Mouse (Mus musculus): ENCODE data around the gene Rab14. TPM values are rescaled to one million over a fixed set of nuclear protein-coding genes. Genes with fewer than 3 reads are reported as not detected.

Gene Rab14
- polyA plus RNA-seq, 1 experiment from 2014 or later = 432 TPM

GRCm38 (mm10) chr2:35195626-35196544, 5.0 kb downstream of the Rab14 start:
- 83% methylated on average over 6 of the region's 6 CpGs for WGBS
- H3K27ac ChIP-seq = no peak overlapping the region
- no peak overlapping the region for H3K9ac ChIP-seq
- ATAC-seq = no peak
- no peak overlapping the region for H3K4me3 ChIP-seq
- no peak overlapping the region for H3K4me2 ChIP-seq
- H3K9me3 ChIP-seq (replicated peaks) = no peaks in the 10 kb centered on the region
- H3K27me3 ChIP-seq = no peaks in the 10 kb centered on the region
- peaks cover 28% of the 10 kb centered on the region for H3K4me1 ChIP-seq
- H3K36me3 ChIP-seq (ENCODE audit: poor library complexity, severe bottlenecking) = 0 out of 2 replicates have a peak, but pooled peaks cover 8% of the 10 kb centered on the region

- WGBS = 91% methylated on average over 1 of the region's 1 CpGs
- Histone ChIP-seq H3K36me3 (ENCODE audit: poor library complexity, severe bottlenecking) (peaks cover 24% of the 10 kb centered on the region; the same call in 1 of the 2 replicates), H3K27ac (no peak overlapping the region), H3K4me3 (no peak overlapping the region), H3K4me2 (no peak overlapping the region), H3K9ac (no peak overlapping the region), H3K9me3 (replicated peaks) (no peaks in the 10 kb centered on the region), H3K27me3 (no peaks in the 10 kb centered on the region), H3K4me1 (peaks cover 19% of the 10 kb centered on the region)
- ATAC-seq = no peak
These were observed 6.9 kb downstream of the Rab14 start for GRCm38 (mm10) chr2:35193976-35194375.

DNA sequence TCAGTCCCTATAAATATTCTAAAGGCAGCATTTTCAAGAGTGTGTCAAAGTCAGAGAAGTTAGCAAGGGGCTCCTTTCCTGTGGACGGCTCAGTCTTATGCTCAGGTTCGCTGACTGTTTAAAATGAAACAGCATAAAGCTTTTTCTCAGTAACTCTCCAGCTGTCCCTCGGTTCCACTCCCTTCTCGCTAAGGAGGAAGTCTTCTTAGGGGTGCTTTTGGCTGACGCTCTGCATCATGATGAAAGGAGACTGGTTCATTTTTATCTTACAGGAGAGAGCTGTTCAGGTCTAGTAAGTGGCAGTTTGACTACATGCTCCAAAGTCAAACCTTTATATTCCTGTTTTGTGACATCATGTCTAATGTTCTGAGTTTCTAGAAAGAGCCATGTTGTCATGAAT, 12.0 kb downstream of the Rab14 start:
- WGBS = 87% methylated on average over 5 of the region's 5 CpGs

DNA sequence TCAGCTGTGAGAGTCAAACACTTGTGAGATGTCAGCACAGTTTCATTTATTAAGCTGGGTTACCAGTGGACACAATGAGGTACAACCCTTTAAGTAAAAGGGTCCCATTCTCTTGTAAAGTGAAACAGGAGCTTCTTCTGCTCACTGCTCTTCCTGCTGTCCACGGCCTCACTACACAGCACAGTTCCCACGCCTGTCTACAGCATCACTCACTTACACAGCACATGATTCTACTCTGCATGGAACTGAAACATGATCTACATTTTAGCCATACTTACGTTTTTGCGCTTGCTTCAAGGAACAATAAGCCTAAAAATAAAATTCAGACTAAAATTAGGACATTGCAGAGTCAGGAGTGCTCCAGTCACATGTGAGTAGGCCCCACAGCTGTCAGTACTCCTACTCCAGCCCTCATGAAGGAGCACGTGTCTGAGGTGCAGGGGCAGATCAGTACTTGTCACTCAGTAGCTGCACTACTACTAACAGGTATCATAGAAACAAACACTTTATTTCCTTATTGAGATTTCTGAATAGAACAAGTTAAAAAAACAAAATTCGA, 17.7 kb downstream of the Rab14 start:
- peaks cover 71% of the 10 kb centered on the region for H3K36me3 ChIP-seq (ENCODE audit: poor library complexity, severe bottlenecking)
- no peaks in the 10 kb centered on the region for H3K9me3 ChIP-seq (replicated peaks)
- H3K4me2 ChIP-seq = no peak overlapping the region
- H3K27ac ChIP-seq = no peak overlapping the region
- no peaks in the 10 kb centered on the region for H3K27me3 ChIP-seq
- 91% methylated on average over 6 of the region's 6 CpGs for WGBS
- H3K4me1 ChIP-seq = no peaks in the 10 kb centered on the region
- ATAC-seq = no peak
- H3K4me3 ChIP-seq = no peak overlapping the region
- H3K9ac ChIP-seq = no peak overlapping the region

More for the DNA sequence above, 12.0 kb downstream of the Rab14 start:
- Histone ChIP-seq H3K9me3 (replicated peaks) (no peaks in the 10 kb centered on the region), H3K4me2 (no peak overlapping the region), H3K27ac (no peak overlapping the region), H3K4me3 (no peak overlapping the region), H3K36me3 (ENCODE audit: poor library complexity, severe bottlenecking) (peaks cover 50% of the 10 kb centered on the region), H3K4me1 (no peaks in the 10 kb centered on the region), H3K27me3 (no peaks in the 10 kb centered on the region), H3K9ac (no peak overlapping the region)
- ATAC-seq = no peak

GRCm38 (mm10) chr2:35178153-35178552, 22.8 kb downstream of the Rab14 start:
- H3K27ac ChIP-seq = no peak overlapping the region
- H3K4me1 ChIP-seq = no peaks in the 10 kb centered on the region
- H3K4me3 ChIP-seq = no peak overlapping the region
- peaks cover 92% of the 10 kb centered on the region for H3K36me3 ChIP-seq (ENCODE audit: poor library complexity, severe bottlenecking)
- no peak overlapping the region for H3K4me2 ChIP-seq
- H3K9me3 ChIP-seq (replicated peaks) = no peaks in the 10 kb centered on the region
- 89% methylated on average over 3 of the region's 3 CpGs for WGBS
- no peak for ATAC-seq
- H3K27me3 ChIP-seq = no peaks in the 10 kb centered on the region
- no peak overlapping the region for H3K9ac ChIP-seq

DNA sequence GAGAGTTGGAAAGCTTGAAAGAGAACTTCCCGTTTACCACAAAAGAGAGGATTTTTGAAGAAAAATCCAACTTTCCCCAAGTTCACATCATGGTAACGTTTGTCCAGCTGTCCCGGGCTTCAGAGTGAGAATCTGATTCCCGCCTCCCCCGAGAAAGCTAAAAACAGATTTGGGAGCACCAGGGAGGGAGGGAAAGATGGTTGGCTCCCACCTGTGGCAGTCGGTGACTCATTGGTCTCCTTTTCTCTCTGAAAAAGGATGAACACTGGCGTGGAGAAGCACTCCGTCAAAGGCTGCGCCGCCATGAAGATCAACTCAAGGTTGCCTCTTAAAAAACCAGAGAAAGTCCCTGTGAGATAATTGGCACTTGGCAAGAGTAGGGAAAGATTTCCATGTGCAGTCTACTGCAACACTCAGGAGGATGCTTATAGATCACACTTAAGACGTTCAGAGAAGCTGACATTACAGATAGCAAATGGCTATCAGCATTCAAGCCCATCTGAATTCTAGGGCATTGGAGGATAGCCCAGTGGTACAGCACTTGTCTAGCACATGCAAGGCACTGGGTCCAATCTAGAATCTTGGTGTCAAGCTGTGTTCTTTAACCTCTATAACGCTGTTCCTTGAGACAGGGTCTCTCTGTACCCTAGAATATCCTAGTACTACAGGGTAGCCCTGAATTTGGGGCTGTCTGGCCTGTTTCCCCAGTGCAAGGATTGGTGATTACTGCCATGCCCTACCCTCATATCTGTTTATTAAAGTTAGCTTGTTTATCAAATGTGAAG, 25.4 kb downstream of the Rab14 start:
- no peak for ATAC-seq
- H3K4me1 ChIP-seq = no peaks in the 10 kb centered on the region
- no peak overlapping the region for H3K9ac ChIP-seq
- no peak overlapping the region for H3K4me2 ChIP-seq
- WGBS = 92% methylated on average over 12 of the region's 12 CpGs
- H3K36me3 ChIP-seq (ENCODE audit: poor library complexity, severe bottlenecking) = peaks cover 97% of the 10 kb centered on the region
- H3K4me3 ChIP-seq = no peak overlapping the region
- no peak overlapping the region for H3K27ac ChIP-seq
- no peaks in the 10 kb centered on the region for H3K9me3 ChIP-seq (replicated peaks)
- H3K27me3 ChIP-seq = no peaks in the 10 kb centered on the region

DNA sequence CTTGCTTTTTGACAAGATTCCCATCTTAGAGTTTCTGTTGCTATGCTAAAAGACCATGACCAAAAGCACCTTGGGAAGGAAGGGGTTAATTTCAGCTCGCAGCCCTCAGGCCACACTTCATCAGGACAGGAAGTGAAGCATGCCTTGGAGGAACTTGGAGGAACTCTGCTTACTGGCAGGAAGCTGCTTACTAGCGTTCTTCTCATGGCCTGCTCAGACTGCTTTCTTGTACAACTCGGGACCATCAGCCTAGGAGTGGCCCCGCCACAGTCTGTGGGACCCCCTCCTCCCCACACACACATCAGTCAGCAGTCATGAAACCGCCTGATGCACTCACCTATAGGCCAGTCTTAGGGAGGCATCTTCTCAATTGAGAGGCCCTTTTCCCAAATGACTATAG, 26.8 kb downstream of the Rab14 start:
- no peak for ATAC-seq
- 66% methylated on average over 5 of the region's 5 CpGs for WGBS
- Histone ChIP-seq H3K9me3 (replicated peaks) (no peaks in the 10 kb centered on the region), H3K27me3 (no peaks in the 10 kb centered on the region), H3K4me3 (no peak overlapping the region), H3K4me2 (no peak overlapping the region), H3K9ac (no peak overlapping the region), H3K36me3 (ENCODE audit: poor library complexity, severe bottlenecking) (peaks cover 97% of the 10 kb centered on the region), H3K4me1 (no peaks in the 10 kb centered on the region), H3K27ac (no peak overlapping the region)

GRCm38 (mm10) chr2:35173666-35174065, 27.3 kb downstream of the Rab14 start:
- Histone ChIP-seq H3K4me3 (no peak overlapping the region), H3K4me1 (no peaks in the 10 kb centered on the region), H3K4me2 (no peak overlapping the region), H3K27ac (no peak overlapping the region), H3K27me3 (no peaks in the 10 kb centered on the region), H3K9ac (no peak overlapping the region), H3K36me3 (ENCODE audit: poor library complexity, severe bottlenecking) (peaks cover 95% of the 10 kb centered on the region), H3K9me3 (replicated peaks) (no peaks in the 10 kb centered on the region)
- WGBS = 92% methylated on average over 5 of the region's 5 CpGs
- ATAC-seq = no peak

- ATAC-seq = no peak
- 94% methylated on average over 4 of the region's 4 CpGs for WGBS
- Histone ChIP-seq H3K27me3 (no peaks in the 10 kb centered on the region), H3K4me1 (no peaks in the 10 kb centered on the region), H3K9me3 (replicated peaks) (no peaks in the 10 kb centered on the region), H3K27ac (no peak overlapping the region), H3K36me3 (ENCODE audit: poor library complexity, severe bottlenecking) (peaks cover 96% of the 10 kb centered on the region), H3K4me2 (no peak overlapping the region), H3K9ac (no peak overlapping the region), H3K4me3 (no peak overlapping the region)
These were observed 28.7 kb downstream of the Rab14 start for GRCm38 (mm10) chr2:35172246-35172645.

GRCm38 (mm10) chr2:35171341-35171861, 29.5 kb downstream of the Rab14 start:
- Histone ChIP-seq H3K4me1 (no peaks in the 10 kb centered on the region), H3K36me3 (ENCODE audit: poor library complexity, severe bottlenecking) (peaks cover 96% of the 10 kb centered on the region), H3K27me3 (no peaks in the 10 kb centered on the region), H3K4me2 (no peak overlapping the region), H3K9me3 (replicated peaks) (no peaks in the 10 kb centered on the region), H3K27ac (no peak overlapping the region), H3K4me3 (no peak overlapping the region), H3K9ac (no peak overlapping the region)
- no peak for ATAC-seq
- WGBS = 94% methylated on average over 10 of the region's 10 CpGs

DNA sequence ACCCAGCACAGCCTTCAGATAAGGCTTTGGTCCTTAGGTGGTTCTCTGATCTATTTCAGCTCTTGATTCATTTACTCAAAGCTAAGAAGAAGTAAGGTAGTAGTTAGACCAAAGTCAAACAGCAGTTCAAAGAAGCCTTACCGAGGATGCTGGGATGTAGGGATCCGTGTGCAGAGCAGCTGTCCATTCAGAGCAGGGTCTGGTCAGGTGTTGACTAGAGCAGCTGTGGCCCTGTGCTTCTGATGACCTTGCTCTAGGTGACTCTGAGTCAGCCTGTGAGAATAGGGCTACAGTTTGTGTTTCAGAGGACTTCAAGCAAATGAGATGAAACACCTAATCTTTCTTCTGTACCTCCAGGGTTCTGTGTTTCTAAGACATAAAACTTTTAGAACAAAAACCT, 31.5 kb downstream of the Rab14 start:
- Histone ChIP-seq H3K27me3 (no peaks in the 10 kb centered on the region), H3K9me3 (replicated peaks) (no peaks in the 10 kb centered on the region), H3K4me2 (no peak overlapping the region), H3K9ac (no peak overlapping the region), H3K4me1 (no peaks in the 10 kb centered on the region), H3K36me3 (ENCODE audit: poor library complexity, severe bottlenecking) (peaks cover 91% of the 10 kb centered on the region), H3K4me3 (no peak overlapping the region), H3K27ac (no peak overlapping the region)
- no peak for ATAC-seq
- 89% methylated on average over 2 of the region's 2 CpGs for WGBS

DNA sequence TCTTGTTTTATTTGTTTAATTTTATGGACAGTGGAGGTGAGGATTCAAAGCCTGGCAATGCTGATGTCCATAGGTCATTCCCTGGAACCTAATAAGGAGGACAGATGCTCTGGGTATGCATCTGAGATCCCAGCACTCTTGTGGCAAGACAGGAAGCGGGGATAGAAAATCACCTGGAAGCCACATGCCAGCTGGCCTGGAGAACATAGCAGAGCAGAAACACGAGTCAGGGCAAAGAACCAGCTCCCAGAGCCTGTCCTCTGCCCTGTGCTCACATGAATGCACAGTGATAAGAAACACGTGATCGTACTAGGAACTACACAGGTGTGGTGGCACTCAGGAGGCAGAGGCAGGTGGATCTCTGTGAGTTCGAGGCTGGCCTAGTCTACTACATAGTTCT, 34.1 kb downstream of the Rab14 start:
- ATAC-seq = no peak
- Histone ChIP-seq H3K36me3 (ENCODE audit: poor library complexity, severe bottlenecking) (peaks cover 90% of the 10 kb centered on the region), H3K27me3 (no peaks in the 10 kb centered on the region)

More for the DNA sequence above, 34.1 kb downstream of the Rab14 start:
- 95% methylated on average over 5 of the region's 5 CpGs for WGBS
- Histone ChIP-seq H3K4me3 (no peak overlapping the region), H3K9me3 (replicated peaks) (no peaks in the 10 kb centered on the region), H3K4me2 (no peak overlapping the region), H3K9ac (no peak overlapping the region), H3K4me1 (no peaks in the 10 kb centered on the region), H3K27ac (no peak overlapping the region)

All from forebrain, embryonic 13.5 days (tissue).